In genomic region chr13:59271661-59272060, GRCm38 (mm10) we compare ENCODE assay signal across 32 mouse cellular contexts.
"Had no signal": no experiment of that assay in that cellular context is flagged by ENCODE, and none has a peak within 500 bp of the region (broad histone marks: within the 10 kb centered on the region; RNA-seq: fewer than 3 reads in every experiment).

No protein-coding gene starts in this region.

- H3K9ac ChIP-seq: limb, embryonic 12.5 days; limb, embryonic 13.5 days; limb, embryonic 15.5 days; liver, embryonic 12.5 days; liver, embryonic 13.5 days; liver, embryonic 14.5 days; liver, embryonic 15.5 days; liver, postnatal 0 days; lung, embryonic 14.5 days; lung, embryonic 15.5 days; midbrain, embryonic 12.5 days; midbrain, embryonic 13.5 days; midbrain, embryonic 15.5 days; neural tube, embryonic 12.5 days; neural tube, embryonic 13.5 days had no signal

- H3K4me1 ChIP-seq: limb, embryonic 10.5 days; limb, embryonic 12.5 days; limb, embryonic 13.5 days; limb, embryonic 15.5 days; liver, embryonic 12.5 days; liver, embryonic 13.5 days; liver, embryonic 15.5 days; lung, embryonic 15.5 days; megakaryocyte, embryonic 14.5 days; midbrain, embryonic 12.5 days; midbrain, embryonic 15.5 days; neural tube, embryonic 12.5 days; neural tube, embryonic 13.5 days had no signal

- ATAC-seq: liver, embryonic 12.5 days; liver, postnatal 0 days; lung, postnatal 0 days; midbrain, embryonic 13.5 days; midbrain, embryonic 15.5 days; midbrain, embryonic 16.5 days had no signal

- H3K36me3 ChIP-seq: limb, embryonic 10.5 days; limb, embryonic 12.5 days; limb, embryonic 13.5 days; limb, embryonic 15.5 days; liver, embryonic 12.5 days; liver, embryonic 13.5 days; liver, embryonic 15.5 days; lung, embryonic 15.5 days; midbrain, embryonic 10.5 days; midbrain, embryonic 12.5 days; midbrain, embryonic 13.5 days; midbrain, embryonic 15.5 days; neural tube, embryonic 12.5 days; neural tube, embryonic 13.5 days had no signal

- H3K4me3 ChIP-seq: limb, embryonic 10.5 days; limb, embryonic 12.5 days; limb, embryonic 13.5 days; limb, embryonic 15.5 days; liver, embryonic 12.5 days; liver, embryonic 13.5 days; liver, embryonic 15.5 days; lung, embryonic 15.5 days; megakaryocyte, embryonic 14.5 days; midbrain, embryonic 10.5 days; midbrain, embryonic 12.5 days; midbrain, embryonic 13.5 days; midbrain, embryonic 15.5 days; myocyte; neural tube, embryonic 12.5 days; neural tube, embryonic 13.5 days had no signal

- DNase-seq: left cerebral cortex, postnatal 4 days; liver; liver, embryonic 13.5 days; liver, postnatal 0 days; lung, adult 18-20 months; lung, adult 2 months; lung, embryonic 14.5 days; lung, postnatal 10 days; lung, postnatal 14 days; lung, postnatal 36 days; lung, postnatal 4 days had no signal

- H3K27ac ChIP-seq: limb, embryonic 10.5 days; limb, embryonic 12.5 days; limb, embryonic 13.5 days; limb, embryonic 15.5 days; liver, embryonic 12.5 days; liver, embryonic 13.5 days; liver, embryonic 14.5 days; liver, embryonic 15.5 days; lung, embryonic 15.5 days; macrophage; midbrain, embryonic 10.5 days; midbrain, embryonic 12.5 days; midbrain, embryonic 13.5 days; midbrain, embryonic 15.5 days; neural tube, embryonic 12.5 days; neural tube, embryonic 13.5 days had no signal

- H3K27me3 ChIP-seq: limb, embryonic 12.5 days; limb, embryonic 13.5 days; limb, embryonic 15.5 days; liver, embryonic 12.5 days; liver, embryonic 13.5 days; liver, embryonic 15.5 days; lung, embryonic 15.5 days; megakaryocyte, embryonic 14.5 days; midbrain, embryonic 12.5 days; midbrain, embryonic 13.5 days; midbrain, embryonic 15.5 days; neural tube, embryonic 12.5 days; neural tube, embryonic 13.5 days had no signal

- H3K4me2 ChIP-seq: limb, embryonic 12.5 days; limb, embryonic 13.5 days; limb, embryonic 15.5 days; liver, embryonic 11.5 days; liver, embryonic 12.5 days; liver, embryonic 13.5 days; liver, embryonic 15.5 days; lung, embryonic 14.5 days; lung, embryonic 15.5 days; midbrain, embryonic 11.5 days; midbrain, embryonic 12.5 days; midbrain, embryonic 13.5 days; midbrain, embryonic 15.5 days; neural tube, embryonic 12.5 days; neural tube, embryonic 13.5 days had no signal

- H3K9me3 ChIP-seq: limb, embryonic 10.5 days; limb, embryonic 12.5 days; limb, embryonic 13.5 days; limb, embryonic 15.5 days; liver, embryonic 12.5 days; liver, embryonic 13.5 days; liver, embryonic 15.5 days; lung, embryonic 15.5 days; midbrain, embryonic 10.5 days; midbrain, embryonic 12.5 days; midbrain, embryonic 13.5 days; midbrain, embryonic 15.5 days; neural tube, embryonic 12.5 days; neural tube, embryonic 13.5 days had no signal
